Mouse (Mus musculus) megakaryocyte-erythroid progenitor cell, adult 5-6 weeks (primary cell): ENCODE data around the gene Grk1. TPM values are rescaled to one million over a fixed set of nuclear protein-coding genes. Genes with fewer than 3 reads are reported as not detected.

ENCODE experiments used
- ATAC-seq: replicated peaks from 2 replicates; pipeline ENCODE4 v1.8.0; 2016; ENCODE audit warnings: mild to moderate bottlenecking, inconsistent platforms; ENCODE audit not compliant: severe bottlenecking, poor library complexity, low FRiP score, low TSS enrichment
- total RNA-seq, 2 experiments: library from RNA; stranded (forward) in 1 of 2; stranded (reverse) in 1 of 2; fragments of 200-1000, 215-1000 nt in 1 of 2; fragments of >200 nt in 1 of 2; fragmentation: Nextera tagmentation in 1 of 2; gene quantifications; 2 replicates each; pipeline ENCODE4 v1.2.3; 2014 to 2017

Gene Grk1
- total RNA-seq, 2 experiments from 2014 or later = not detected

- ATAC-seq = no peak
Observed at GRCm38 (mm10) chr8:13466989-13467388, 62.1 kb downstream of the Grk1 start.

- ATAC-seq = no peak
Observed at GRCm38 (mm10) chr8:13468737-13469136, 63.9 kb downstream of the Grk1 start.

- no peak for ATAC-seq
Observed at GRCm38 (mm10) chr8:13471484-13471883, 66.6 kb downstream of the Grk1 start.

Other genes starting within 250 kb of the Grk1 start
- gene Lamp1, start 245.9 kb upstream of the Grk1 start, total RNA-seq (2014; fragmentation: Nextera tagmentation) = 102 and 143 TPM in 2 replicates
- gene Lamp1, start 245.9 kb upstream of the Grk1 start, total RNA-seq (2017) = 157 and 169 TPM in 2 replicates
- 1.7 and 3.4 TPM in 2 replicates for gene Grtp1, start 204.5 kb upstream of the Grk1 start, total RNA-seq (2014; fragmentation: Nextera tagmentation)
- 1.1 TPM in 1 of 2 replicates, not detected in the other for gene Grtp1, start 204.5 kb upstream of the Grk1 start, total RNA-seq (2017)
- gene Adprhl1, start 150.9 kb upstream of the Grk1 start, total RNA-seq (2014; fragmentation: Nextera tagmentation) = not detected in 2 replicates
- not detected in 2 replicates for gene Adprhl1, start 150.9 kb upstream of the Grk1 start, total RNA-seq (2017)
- 19.3 and 20.2 TPM in 2 replicates for gene Dcun1d2, start 117.0 kb upstream of the Grk1 start, total RNA-seq (2014; fragmentation: Nextera tagmentation)
- 19.0 and 23.1 TPM in 2 replicates for gene Dcun1d2, start 117.0 kb upstream of the Grk1 start, total RNA-seq (2017)
- 12.7 and 14.0 TPM in 2 replicates for gene Tmco3, start 116.9 kb upstream of the Grk1 start, total RNA-seq (2014; fragmentation: Nextera tagmentation)
- gene Tmco3, start 116.9 kb upstream of the Grk1 start, total RNA-seq (2017) = 4.2 and 8.1 TPM in 2 replicates
- gene Tfdp1, start 66.3 kb upstream of the Grk1 start, total RNA-seq (2014; fragmentation: Nextera tagmentation) = 260 and 273 TPM in 2 replicates
- gene Tfdp1, start 66.3 kb upstream of the Grk1 start, total RNA-seq (2017) = 139 and 212 TPM in 2 replicates
- gene Atp4b, start 8.3 kb upstream of the Grk1 start, total RNA-seq (2014; fragmentation: Nextera tagmentation) = 0.96 and 1.4 TPM in 2 replicates
- gene Atp4b, start 8.3 kb upstream of the Grk1 start, total RNA-seq (2017) = 0.80 and 1.1 TPM in 2 replicates
- gene Tmem255b, start 30.1 kb downstream of the Grk1 start, total RNA-seq (2014; fragmentation: Nextera tagmentation) = not detected in 2 replicates
- gene Tmem255b, start 30.1 kb downstream of the Grk1 start, total RNA-seq (2017) = not detected in 2 replicates
- not detected in 2 replicates for gene Gas6, start 89.4 kb downstream of the Grk1 start, total RNA-seq (2014; fragmentation: Nextera tagmentation)
- gene Gas6, start 89.4 kb downstream of the Grk1 start, total RNA-seq (2017) = 1.3 TPM in 1 of 2 replicates, not detected in the other
- not detected in 2 replicates for gene 1700029H14Rik, start 157.4 kb downstream of the Grk1 start, total RNA-seq (2014; fragmentation: Nextera tagmentation)
- gene 1700029H14Rik, start 157.4 kb downstream of the Grk1 start, total RNA-seq (2017) = not detected in 2 replicates